Mouse (Mus musculus) kidney, postnatal 14 days (tissue): ENCODE results near the gene Hsf3.
"Not testable (repeated sequence)": the region's sequence is repeated elsewhere in the genome, so short reads cannot be mapped to it uniquely, and the experiment has no call there.

Experiments
- DNase-seq: peaks from one replicate; pipeline ENCODE4 v3.0.0; 2022; ENCODE audit warnings: mixed read lengths

Gene Hsf3

GRCm38 (mm10) chrX:96456201-96456963 lies at the start of gene Hsf3:
Gene Hsf3, minus strand, starts transcription at chrX:96456294.
- DNase-seq = peak; percentile 57

- peak; percentile 1 for DNase-seq
Observed at GRCm38 (mm10) chrX:96501580-96501979, 45.5 kb upstream of the Hsf3 start.

- DNase-seq = peak; percentile 4
Observed at GRCm38 (mm10) chrX:96455149-96455548, 945 bp downstream of the Hsf3 start, which contains the start of gene Heph. Gene Heph, plus strand, starts transcription at chrX:96455359.

- DNase-seq = no peak
Observed at GRCm38 (mm10) chrX:96419383-96419782, 36.7 kb downstream of the Hsf3 start.

GRCm38 (mm10) chrX:96417733-96418132 lies 38.4 kb downstream of the Hsf3 start:
- DNase-seq = no peak

GRCm38 (mm10) chrX:96416970-96417369 lies 39.1 kb downstream of the Hsf3 start:
- no peak for DNase-seq

- DNase-seq = not testable (repeated sequence)
Observed at GRCm38 (mm10) chrX:96415351-96415750, 40.7 kb downstream of the Hsf3 start.

GRCm38 (mm10) chrX:96339108-96339507 lies 117.0 kb downstream of the Hsf3 start:
- DNase-seq = no peak

GRCm38 (mm10) chrX:96329764-96330163 lies 126.3 kb downstream of the Hsf3 start:
- DNase-seq = peak; percentile 3

GRCm38 (mm10) chrX:96293338-96293737 lies 162.8 kb downstream of the Hsf3 start, which contains the start of gene Vsig4:
Gene Vsig4, minus strand, starts transcription at chrX:96293438.
- no peak for DNase-seq

GRCm38 (mm10) chrX:96256509-96256908 lies 199.6 kb downstream of the Hsf3 start:
- DNase-seq = no peak
